Mouse (Mus musculus) cerebellum, adult 2 months (tissue): ENCODE measurements around the gene Gja8.

Experiments
- CTCF ChIP-seq: fragments of 200-500 bp; IDR thresholded peaks from 2 replicates; pipeline ENCODE4 v1.5.1; 2011; ENCODE audit warnings: low read depth, mild to moderate bottlenecking, control low read depth, low read length, moderate library complexity, borderline replicate concordance; ENCODE audit not compliant: insufficient read depth
- POLR2A ChIP-seq: fragments of 200-500 bp; IDR thresholded peaks from 2 replicates; pipeline ENCODE4 v1.6.1; 2011; ENCODE audit warnings: low read length, control low read depth, borderline replicate concordance; ENCODE audit not compliant: insufficient read depth

GRCm38 (mm10) chr3:96970986-96971385 lies 45.2 kb upstream of the Gja8 start:
- TF ChIP-seq CTCF, result no peak
- TF ChIP-seq POLR2A, result no peak
